Comparison of ENCODE assay signal across 8 mouse cellular contexts in the genomic region with DNA sequence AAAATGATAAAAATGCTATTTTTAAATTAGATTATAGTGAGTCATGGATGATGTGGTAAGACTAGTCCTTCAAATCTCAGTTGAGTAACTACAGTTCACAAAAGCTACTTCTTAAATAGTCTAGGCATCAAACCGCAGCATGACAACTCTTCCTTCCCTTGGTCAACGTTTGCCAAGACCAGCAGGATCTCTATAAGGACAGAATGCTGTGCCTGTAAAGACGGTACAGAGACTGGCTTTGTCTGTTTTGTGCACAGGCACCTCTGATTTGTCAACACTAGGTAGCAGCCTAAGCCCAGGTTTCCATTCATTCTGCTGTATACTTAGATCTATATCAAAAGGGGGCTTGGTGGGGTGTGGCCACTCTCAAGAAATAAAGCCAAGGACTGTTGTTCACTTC. TPM values are rescaled to one million over a fixed set of nuclear protein-coding genes. Genes with fewer than 3 reads are reported as not detected.
A peak's percentile ranks its signal among the peaks of the same experiment; 100 is the strongest.
DNase-seq lines count a peak whose midpoint lies in the region; ATAC-seq and TF ChIP-seq lines count a peak whose summit lies in the region.

No protein-coding gene starts in this region.

- DNase-seq in cerebellum, postnatal 10 days, result peak; percentile 47 to 48
- no peak for DNase-seq in cerebellum, adult 9-10 months
- no peak for DNase-seq in spleen, adult 2 months (ENCODE audit: low read depth in 1 of 2, low spot score in 2 of 2)
- DNase-seq in spleen, postnatal 14 days (ENCODE audit: low spot score in 2 of 2), result no peak
- peak; percentile 81 for DNase-seq in midbrain, embryonic 14.5 days
- DNase-seq in right cerebral cortex, postnatal 36 days (ENCODE audit: low spot score in 2 of 2), result no peak
- no peak for DNase-seq in left cerebral cortex, postnatal 36 days (ENCODE audit: low spot score in 2 of 2)

- no peak overlapping the region for H3K4me3 ChIP-seq in spleen, adult 2 months (ENCODE audit: extremely low read depth, insufficient read depth, insufficient read length)
- no peak overlapping the region for H3K4me3 ChIP-seq in midbrain, embryonic 14.5 days (replicated peaks; ENCODE audit: low read depth, low read length)

- H3K27ac ChIP-seq in spleen, adult 2 months (ENCODE audit: insufficient read depth, low read length), result no peak overlapping the region
- no peak overlapping the region for H3K27ac ChIP-seq in midbrain, embryonic 14.5 days (replicated peaks; ENCODE audit: low read depth, low read length)

- TF ChIP-seq POLR2A in spleen, adult 2 months (IDR thresholded peaks at IDR 0.05; ENCODE audit: low read depth, low read length), result no peak

- ATAC-seq in granulocyte monocyte progenitor cell, adult 5-6 weeks (replicated peaks; ENCODE audit: poor library complexity, severe bottlenecking), result peak; percentile 100
- ATAC-seq in midbrain, embryonic 14.5 days (ENCODE audit: low FRiP score, low TSS enrichment), result peak; percentile 81

- no peak overlapping the region for H3K4me2 ChIP-seq in midbrain, embryonic 14.5 days (ENCODE audit: low read length)

- 0 out of 2 replicates have a peak, but pooled peaks have one; percentile 15 for TF ChIP-seq CTCF in spleen, adult 2 months (IDR thresholded peaks at IDR 0.05; ENCODE audit: extremely low read depth, insufficient read depth, insufficient read length, insufficient replicate concordance)

- intact Hi-C loops in left cerebral cortex, postnatal 36 days (cut with DNase I), result loop anchor here (10.0 kb wide), 2 partner anchors 636 to 1406 kb away; no protein-coding TSS in a partner anchor

- WGBS in spleen, adult 2 months, result 27% methylated on average over 3 of the region's 3 CpGs
- WGBS in midbrain, embryonic 14.5 days, result 25% methylated on average over 3 of the region's 3 CpGs

- H3K4me1 ChIP-seq in spleen, adult 2 months (ENCODE audit: control insufficient read depth, insufficient read depth, insufficient read length), result no peaks in the 10 kb centered on the region
- H3K4me1 ChIP-seq in midbrain, embryonic 14.5 days (ENCODE audit: control insufficient read depth, insufficient read depth, low read length), result no peaks in the 10 kb centered on the region

- no peaks in the 10 kb centered on the region for H3K9me3 ChIP-seq in midbrain, embryonic 14.5 days (ENCODE audit: control insufficient read depth, low read length)

- H3K9ac ChIP-seq in midbrain, embryonic 14.5 days (replicated peaks; ENCODE audit: low read length), result no peak overlapping the region

- no peaks in the 10 kb centered on the region for H3K27me3 ChIP-seq in spleen, adult 2 months (ENCODE audit: control insufficient read depth, insufficient read depth, low read length)
- no peaks in the 10 kb centered on the region for H3K27me3 ChIP-seq in midbrain, embryonic 14.5 days (ENCODE audit: control insufficient read depth, insufficient read depth, low read length)

- H3K36me3 ChIP-seq in spleen, adult 2 months (ENCODE audit: control insufficient read depth, insufficient read depth, low read length), result no peaks in the 10 kb centered on the region
- H3K36me3 ChIP-seq in midbrain, embryonic 14.5 days (ENCODE audit: control insufficient read depth, insufficient read depth, low read length), result no peaks in the 10 kb centered on the region

RNA-seq across cellular contexts. Expression of a gene that starts 27.8 kb away (rescaled TPM):
- polyA plus RNA-seq in spleen, adult 2 months (2012; rRNA removed), result 49.1 and 60.4 TPM in 2 replicates
- total RNA-seq in granulocyte monocyte progenitor cell, adult 5-6 weeks (2014; fragmentation: Nextera tagmentation), result 114 and 115 TPM in 2 replicates
- total RNA-seq in granulocyte monocyte progenitor cell, adult 5-6 weeks (2017), result 149 and 155 TPM in 2 replicates
- polyA plus RNA-seq in midbrain, embryonic 14.5 days (2014; fragmentation: Nextera tagmentation; extraction: Ambion mirVana), result 49.0 and 58.7 TPM in 2 replicates
- total RNA-seq in left cerebral cortex, postnatal 36 days (2021), result 10 to 100 TPM; 29.8 to 33.3 TPM

Comparison
In these comparisons a context has a peak if more than half of its experiments do, and no peak if none do; other contexts are left out.
1. DNase-seq: peak in cerebellum, postnatal 10 days (2 of 2) and midbrain, embryonic 14.5 days (single experiment); none in cerebellum, adult 9-10 months (single experiment), spleen, adult 2 months (0 of 2), spleen, postnatal 14 days (0 of 2), right cerebral cortex, postnatal 36 days (0 of 2) and left cerebral cortex, postnatal 36 days (0 of 2).